Mouse (Mus musculus) liver, postnatal 0 days (tissue): ENCODE measurements around the gene Tll2.

ENCODE experiments used
- CTCF ChIP-seq: sonication (generic); IDR thresholded peaks from 2 replicates; pipeline ENCODE4 v1.5.1; 2016; ENCODE audit warnings: antibody characterized with exemption, low read depth
- EP300 ChIP-seq: IDR thresholded peaks from 2 replicates; pipeline ENCODE4 v1.6.1; 2016; ENCODE audit warnings: antibody characterized with exemption, low read depth, mild to moderate bottlenecking

DNA sequence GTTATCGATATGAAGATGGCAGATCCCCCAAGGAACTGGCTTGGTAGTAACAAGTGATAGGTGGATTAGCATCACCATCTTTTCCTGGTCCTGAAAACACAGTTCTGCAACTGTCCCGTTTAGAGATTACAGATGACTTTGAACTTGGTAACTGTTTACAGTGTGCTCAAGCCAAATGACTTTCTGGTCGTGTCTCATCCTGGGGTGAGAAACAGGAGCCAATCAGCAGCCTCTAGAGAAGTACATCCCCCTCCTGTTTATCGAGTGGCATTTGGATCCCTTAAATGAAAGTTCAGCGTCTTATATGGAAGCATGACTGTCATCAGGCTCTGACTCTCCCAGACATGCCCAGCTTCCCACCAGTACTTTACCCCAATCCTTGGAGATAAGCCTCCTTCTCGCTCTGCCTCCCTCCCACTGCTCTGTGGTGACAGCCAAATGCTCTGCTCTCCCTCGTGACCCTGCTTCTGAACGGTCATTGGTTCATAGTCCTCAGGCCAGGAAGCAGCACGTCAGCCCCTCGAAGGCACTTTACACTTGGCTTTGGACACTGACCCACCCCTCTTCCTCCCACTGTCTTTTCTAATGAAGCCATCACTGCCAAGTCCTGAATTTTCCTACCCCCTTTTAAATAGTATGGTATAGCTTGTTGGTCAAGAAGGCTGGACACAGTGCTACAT is 161.4 kb downstream of the Tll2 start:
- TF ChIP-seq CTCF (no peak), EP300 (no peak)
